Mouse (Mus musculus) G1E (cell line): ENCODE data around the gene Skap2. TPM values are rescaled to one million over a fixed set of nuclear protein-coding genes. Genes with fewer than 3 reads are reported as not detected.

Experiments used
- ATAC-seq: 2 replicates; pipeline ENCODE4 v1.8.0; 2016; ENCODE audit warnings: mild to moderate bottlenecking; ENCODE audit not compliant: insufficient number of reproducible peaks, poor library complexity, low FRiP score, severe bottlenecking; ENCODE audit errors: extremely low read depth
- DNase-seq: peaks from one replicate; pipeline ENCODE4 v3.0.0; 2012; ENCODE audit warnings: low spot score
- H3K27me3 ChIP-seq: 2 replicates; pipeline ENCODE4 v1.6.1; 2012; ENCODE audit warnings: mild to moderate bottlenecking, low read length, inconsistent platforms; ENCODE audit not compliant: insufficient read depth
- H3K36me3 ChIP-seq: replicated peaks from 2 replicates; pipeline ENCODE3; 2012; ENCODE audit warnings: mild to moderate bottlenecking, inconsistent platforms
- H3K4me1 ChIP-seq: 2 replicates; pipeline ENCODE4 v1.6.1; 2012; ENCODE audit warnings: low read depth, low read length, inconsistent platforms, mixed read lengths; ENCODE audit not compliant: insufficient read depth
- H3K4me3 ChIP-seq: 2 replicates; pipeline ENCODE4 v1.5.1; 2012; ENCODE audit warnings: low read depth, mild to moderate bottlenecking, inconsistent platforms, low read length, moderate library complexity, mixed read lengths
- H3K9me3 ChIP-seq: replicated peaks from 2 replicates; pipeline ENCODE4 v1.6.1; 2012; ENCODE audit warnings: inconsistent platforms
- CTCF ChIP-seq: IDR thresholded peaks from 2 replicates; pipeline ENCODE4 v1.5.1; 2012; ENCODE audit warnings: low read depth, low read length, inconsistent platforms, mixed read lengths
- GATA1 ChIP-seq: IDR thresholded peaks from 2 replicates; pipeline ENCODE4 v1.6.1; 2012; ENCODE audit warnings: borderline replicate concordance, low read length, inconsistent platforms, mixed read lengths
- GATA2 ChIP-seq: IDR thresholded peaks from 2 replicates; pipeline ENCODE4 v1.6.1; 2012; ENCODE audit warnings: low read depth, low read length, inconsistent platforms, borderline replicate concordance
- POLR2AphosphoS5 ChIP-seq: IDR thresholded peaks from 2 replicates; pipeline ENCODE4 v1.6.1; 2012; ENCODE audit warnings: low read depth, low read length, inconsistent platforms; ENCODE audit not compliant: insufficient replicate concordance
- TAL1 ChIP-seq: conservative IDR thresholded peaks from 2 replicates; pipeline ENCODE4 v1.6.1; 2012; ENCODE audit warnings: low read depth, low read length, inconsistent platforms, mixed read lengths
- polyA plus RNA-seq: library from polyadenylated mRNA; stranded (reverse); fragments of >175 nt; gene quantifications from 2 replicates; pipeline ENCODE4 v1.2.3, GENCODE M21; 2012
- total RNA-seq, 2 experiments: library from RNA; stranded (forward) in 1 of 2; stranded (reverse) in 1 of 2; fragments of 200-1000 nt in 1 of 2; fragments of >200 nt in 1 of 2; fragmentation: Nextera tagmentation in 1 of 2; gene quantifications; 2 replicates each; pipeline ENCODE4 v1.2.3; 2014 to 2017

Gene Skap2
- total and polyA plus RNA-seq, 3 experiments = 5.2 to 163 (median 26.6) TPM

- no peak for DNase-seq
- Histone ChIP-seq H3K4me1 (no peaks in the 10 kb centered on the region), H3K36me3 (peaks cover 3% of the 10 kb centered on the region), H3K9me3 (no peaks in the 10 kb centered on the region), H3K27me3 (peaks cover 5% of the 10 kb centered on the region; the same call in 1 of the 2 replicates), H3K4me3 (no peak overlapping the region)
- no peak for ATAC-seq
- no peak for TF ChIP-seq POLR2AphosphoS5
These were observed 160.8 kb downstream of the Skap2 start for GRCm38 (mm10) chr6:51851544-51851943.

- no peak for DNase-seq
- peaks cover 5% of the 10 kb centered on the region; the same call in 1 of the 2 replicates for H3K27me3 ChIP-seq
- H3K9me3 ChIP-seq = no peaks in the 10 kb centered on the region
- H3K4me3 ChIP-seq = no peak overlapping the region
- no peak for ATAC-seq
- H3K36me3 ChIP-seq = no peaks in the 10 kb centered on the region
- TF ChIP-seq GATA2 (no peak), GATA1 (no peak), POLR2AphosphoS5 (no peak), TAL1 (no peak), CTCF (no peak)
- no peaks in the 10 kb centered on the region for H3K4me1 ChIP-seq
These were observed 162.1 kb downstream of the Skap2 start for GRCm38 (mm10) chr6:51850030-51850817.

GRCm38 (mm10) chr6:51849561-51849960 lies 162.8 kb downstream of the Skap2 start:
- no peaks in the 10 kb centered on the region for H3K4me1 ChIP-seq
- no peak for ATAC-seq
- H3K4me3 ChIP-seq = no peak overlapping the region
- H3K36me3 ChIP-seq = no peaks in the 10 kb centered on the region
- DNase-seq = no peak
- no peak for TF ChIP-seq CTCF
- no peak for TF ChIP-seq GATA1
- TF ChIP-seq POLR2AphosphoS5 = no peak
- TF ChIP-seq TAL1 = no peak
- TF ChIP-seq GATA2 = no peak
- H3K9me3 ChIP-seq = no peaks in the 10 kb centered on the region
- H3K27me3 ChIP-seq = peaks cover 5% of the 10 kb centered on the region; the same call in 1 of the 2 replicates

GRCm38 (mm10) chr6:51844106-51844505 lies 168.2 kb downstream of the Skap2 start:
- DNase-seq (no peak), ATAC-seq (no peak)
- Histone ChIP-seq H3K36me3 (no peaks in the 10 kb centered on the region), H3K4me1 (no peaks in the 10 kb centered on the region), H3K9me3 (no peaks in the 10 kb centered on the region), H3K4me3 (no peak overlapping the region), H3K27me3 (peaks cover 7% of the 10 kb centered on the region)
- no peak for TF ChIP-seq GATA1
- no peak for TF ChIP-seq TAL1
- no peak for TF ChIP-seq POLR2AphosphoS5
- TF ChIP-seq CTCF = no peak
- no peak for TF ChIP-seq GATA2

GRCm38 (mm10) chr6:51843081-51843480 lies 169.3 kb downstream of the Skap2 start:
- H3K9me3 ChIP-seq = no peaks in the 10 kb centered on the region
- ATAC-seq = no peak
- no peaks in the 10 kb centered on the region for H3K4me1 ChIP-seq
- H3K4me3 ChIP-seq = no peak overlapping the region
- no peaks in the 10 kb centered on the region for H3K36me3 ChIP-seq
- H3K27me3 ChIP-seq = peaks cover 7% of the 10 kb centered on the region
- no peak for DNase-seq
- TF ChIP-seq POLR2AphosphoS5 = no peak
- TF ChIP-seq GATA1 = no peak
- no peak for TF ChIP-seq GATA2
- TF ChIP-seq CTCF = no peak
- no peak for TF ChIP-seq TAL1

- no peak for DNase-seq
These were observed 174.2 kb downstream of the Skap2 start for GRCm38 (mm10) chr6:51838177-51838576.

More at GRCm38 (mm10) chr6:51838177-51838576, 174.2 kb downstream of the Skap2 start:
- Histone ChIP-seq H3K4me3 (no peak overlapping the region), H3K4me1 (no peaks in the 10 kb centered on the region), H3K36me3 (no peaks in the 10 kb centered on the region), H3K27me3 (peaks cover 3% of the 10 kb centered on the region; the same call in 1 of the 2 replicates), H3K9me3 (no peaks in the 10 kb centered on the region)
- ATAC-seq = no peak
- TF ChIP-seq CTCF (no peak), GATA1 (no peak), POLR2AphosphoS5 (no peak), GATA2 (no peak), TAL1 (no peak)
